Mouse (Mus musculus) embryo, embryonic 9.5 days (tissue): ENCODE results near the gene Ip6k3.

Experiments used
- DNase-seq: peaks from one replicate; pipeline ENCODE4 v3.0.0-alpha.2; 2017; ENCODE audit errors: extremely low spot score

Gene Ip6k3

GRCm38 (mm10) chr17:27123103-27123502, 44.5 kb downstream of the Ip6k3 start:
- DNase-seq: no peak

GRCm38 (mm10) chr17:27122701-27123100, 44.9 kb downstream of the Ip6k3 start:
- no peak for DNase-seq

GRCm38 (mm10) chr17:27121781-27122180, 45.8 kb downstream of the Ip6k3 start:
- no peak for DNase-seq

GRCm38 (mm10) chr17:27121266-27121665, 46.3 kb downstream of the Ip6k3 start:
- no peak for DNase-seq

GRCm38 (mm10) chr17:27120561-27121024, 47.0 kb downstream of the Ip6k3 start:
- peak; percentile 72 for DNase-seq

- DNase-seq: no peak
Measured at GRCm38 (mm10) chr17:27119954-27120353, 47.6 kb downstream of the Ip6k3 start.

GRCm38 (mm10) chr17:27119540-27119895, 48.1 kb downstream of the Ip6k3 start:
- DNase-seq: no peak

GRCm38 (mm10) chr17:27118676-27119539, 48.7 kb downstream of the Ip6k3 start:
- no peak for DNase-seq

- DNase-seq: no peak
Measured at GRCm38 (mm10) chr17:27110072-27110471, 57.5 kb downstream of the Ip6k3 start.

- no peak for DNase-seq
Measured at GRCm38 (mm10) chr17:27107936-27108335, 59.7 kb downstream of the Ip6k3 start.

- DNase-seq: no peak
Measured at GRCm38 (mm10) chr17:27106745-27107144, 60.9 kb downstream of the Ip6k3 start.

- no peak for DNase-seq
Measured at GRCm38 (mm10) chr17:27105698-27106470, 61.7 kb downstream of the Ip6k3 start.

GRCm38 (mm10) chr17:27101675-27102074, 65.9 kb downstream of the Ip6k3 start:
- no peak for DNase-seq

GRCm38 (mm10) chr17:27095690-27096089, 71.9 kb downstream of the Ip6k3 start:
- no peak for DNase-seq
